ENCODE assay signal across 24 mouse cellular contexts in the genomic region with DNA sequence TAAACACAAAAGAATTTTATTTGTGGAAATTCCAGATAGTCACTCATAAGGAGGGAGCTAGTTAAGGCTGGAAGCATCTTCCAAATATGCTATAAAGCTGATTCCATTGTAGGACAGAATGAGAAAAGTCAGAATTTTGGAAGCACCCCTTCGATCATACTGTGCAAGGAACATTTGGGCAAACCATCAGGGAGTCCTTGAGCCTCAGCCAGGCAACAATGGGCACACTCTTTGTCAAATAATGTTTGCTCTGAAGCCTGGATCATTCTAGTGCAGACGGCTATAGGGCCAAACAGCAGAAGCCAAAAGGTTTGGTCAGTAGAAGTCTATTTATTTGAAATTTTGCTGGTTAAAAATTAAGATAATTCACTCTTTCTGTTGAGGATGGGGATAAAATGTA.
DNase-seq lines count a peak whose midpoint lies in the region; ATAC-seq and TF ChIP-seq lines count a peak whose summit lies in the region.
"Had no signal": no experiment of that assay in that cellular context is flagged by ENCODE, and none has a peak within 500 bp of the region (broad histone marks: within the 10 kb centered on the region; RNA-seq: fewer than 3 reads in every experiment).

No protein-coding gene starts in this region.

- H3K9me3 ChIP-seq in kidney, embryonic 15.5 days (replicated peaks) = no peaks in the 10 kb centered on the region
- H3K9me3 ChIP-seq: embryonic facial prominence, embryonic 15.5 days; forebrain, embryonic 10.5 days; heart, embryonic 12.5 days; hindbrain, embryonic 10.5 days; intestine, embryonic 15.5 days had no signal

- H3K27ac ChIP-seq in cerebellum, adult 2 months (ENCODE audit: insufficient read depth, low read length) = no peak overlapping the region
- no peak overlapping the region for H3K27ac ChIP-seq in kidney, embryonic 15.5 days
- H3K27ac ChIP-seq: embryonic facial prominence, embryonic 15.5 days; forebrain, embryonic 10.5 days; gastrocnemius, adult 2 months; hindbrain, embryonic 10.5 days; hindbrain, embryonic 14.5 days; intestine, embryonic 15.5 days had no signal

- peaks cover 4% of the 10 kb centered on the region; the same call in 1 of the 2 replicates for H3K4me1 ChIP-seq in cerebellum, adult 2 months (ENCODE audit: control insufficient read depth, insufficient read depth, low read length)
- H3K4me1 ChIP-seq in kidney, embryonic 15.5 days = no peaks in the 10 kb centered on the region
- H3K4me1 ChIP-seq: embryonic facial prominence, embryonic 15.5 days; forebrain, embryonic 10.5 days; heart, embryonic 12.5 days; hindbrain, embryonic 10.5 days; intestine, embryonic 15.5 days had no signal

- no peak overlapping the region for H3K4me2 ChIP-seq in kidney, embryonic 15.5 days
- H3K4me2 ChIP-seq: embryonic facial prominence, embryonic 15.5 days; heart, embryonic 12.5 days; hindbrain, embryonic 14.5 days; intestine, embryonic 15.5 days had no signal

- ATAC-seq in megakaryocyte progenitor cell, adult 5-6 weeks (replicated peaks; ENCODE audit: poor library complexity) = no peak
- ATAC-seq in kidney, embryonic 15.5 days (replicated peaks; ENCODE audit: low FRiP score) = no peak
- ATAC-seq: activated CD4-positive, CD25-positive, alpha-beta regulatory T cell, adult 4 months; forebrain, embryonic 14.5 days; intestine, embryonic 15.5 days; Patski had no signal

- peak; percentile 71 for DNase-seq in cerebellum, adult 11 months
- DNase-seq in cerebellum, adult 2 months = peak; percentile 81 to 92
- DNase-seq in cerebellum, postnatal 10 days = peak; percentile 44 to 73
- no peak for DNase-seq in gastrocnemius, postnatal 4 days (ENCODE audit: low spot score in 2 of 2)
- DNase-seq: adrenal gland, adult 2 months; adrenal gland, postnatal 25 days; embryo, embryonic 11 days; gastrocnemius, adult 2 months; gastrocnemius, postnatal 36 days; heart, adult 18-20 months; kidney, adult 18-20 months had no signal

- WGBS in cerebellum, adult 2 months = 9% methylated on average over 2 of the region's 2 CpGs
- WGBS in kidney, embryonic 15.5 days = 81% methylated on average over 2 of the region's 2 CpGs

- H3K36me3 ChIP-seq in kidney, embryonic 15.5 days = no peaks in the 10 kb centered on the region
- H3K36me3 ChIP-seq: embryonic facial prominence, embryonic 15.5 days; forebrain, embryonic 10.5 days; heart, embryonic 12.5 days; hindbrain, embryonic 10.5 days; intestine, embryonic 15.5 days had no signal

- no peaks in the 10 kb centered on the region for H3K27me3 ChIP-seq in cerebellum, adult 2 months (ENCODE audit: control insufficient read depth, insufficient read depth, low read length)
- H3K27me3 ChIP-seq in kidney, embryonic 15.5 days = no peaks in the 10 kb centered on the region
- H3K27me3 ChIP-seq: CH12.LX; embryonic facial prominence, embryonic 15.5 days; heart, embryonic 12.5 days; intestine, embryonic 15.5 days had no signal

- no peak overlapping the region for H3K9ac ChIP-seq in kidney, embryonic 15.5 days
- H3K9ac ChIP-seq: embryonic facial prominence, embryonic 15.5 days; heart, embryonic 12.5 days; hindbrain, embryonic 14.5 days; intestine, embryonic 15.5 days had no signal

- no peak for TF ChIP-seq CTCF in cerebellum, adult 2 months (IDR thresholded peaks at IDR 0.05; ENCODE audit: borderline replicate concordance, insufficient read depth, low read depth, low read length)

- no peak overlapping the region for H3K4me3 ChIP-seq in cerebellum, adult 2 months (replicated peaks; ENCODE audit: insufficient read depth, low read depth, low read length)
- no peak overlapping the region for H3K4me3 ChIP-seq in kidney, embryonic 15.5 days (replicated peaks)
- H3K4me3 ChIP-seq: embryonic facial prominence, embryonic 15.5 days; erythroblast, embryonic 14.5 days; forebrain, embryonic 10.5 days; gastrocnemius, adult 2 months; heart, embryonic 12.5 days; hindbrain, embryonic 10.5 days; intestine, embryonic 15.5 days had no signal

- TF ChIP-seq POLR2A in cerebellum, adult 2 months (IDR thresholded peaks at IDR 0.05; ENCODE audit: borderline replicate concordance, insufficient read depth, low read length) = no peak

Comparison
In these comparisons a context has a peak if more than half of its experiments do, and no peak if none do; other contexts are left out.
1. DNase-seq: peak in cerebellum, adult 11 months (single experiment), cerebellum, adult 2 months (2 of 2) and cerebellum, postnatal 10 days (2 of 2); none in gastrocnemius, postnatal 4 days (0 of 2).